Mouse (Mus musculus): ENCODE measurements around the gene Atrip.

Gene Atrip

DNA sequence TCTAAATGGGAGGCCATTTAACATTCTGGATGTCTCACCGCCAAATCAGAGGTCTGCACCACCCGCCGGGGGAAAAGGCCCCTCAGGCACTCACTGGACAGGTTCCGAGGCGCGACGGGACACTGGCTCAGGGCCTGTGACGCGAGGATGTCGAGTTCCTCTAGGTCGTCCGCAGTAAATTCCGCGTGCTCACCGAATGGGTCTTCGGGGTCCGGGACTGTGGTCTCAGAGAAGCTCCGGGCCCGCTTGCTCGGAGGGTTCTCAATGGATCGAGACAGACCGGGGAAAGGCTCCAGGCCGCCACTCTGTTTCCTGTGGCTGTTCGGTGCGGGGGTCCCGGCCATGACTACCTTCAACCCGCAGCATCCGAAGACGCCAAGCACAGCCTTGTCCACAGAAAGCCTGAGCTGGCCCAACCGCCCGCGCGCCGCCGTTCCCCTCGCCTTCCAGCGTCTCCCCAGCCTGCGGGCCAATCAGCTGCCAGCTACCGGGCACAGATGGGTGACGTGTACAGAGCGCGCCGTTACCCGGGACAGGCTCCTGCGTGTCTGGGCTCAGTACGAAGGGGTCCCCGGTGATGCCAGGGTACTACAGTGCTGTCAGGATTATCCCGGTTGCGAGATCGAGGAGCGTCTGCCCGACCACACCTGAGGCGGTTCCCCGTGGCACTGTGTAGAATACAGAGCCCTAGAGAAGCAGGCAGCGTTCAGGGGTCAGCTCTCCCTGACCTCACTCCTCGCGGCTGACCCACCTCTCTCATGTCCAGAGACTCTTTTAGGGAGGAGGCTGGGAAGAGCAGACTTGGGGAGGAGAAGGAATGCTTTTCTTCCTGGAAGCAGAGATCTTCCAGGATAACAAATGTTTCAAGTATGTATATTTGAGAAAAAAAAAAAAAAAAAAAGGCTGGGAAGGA lies at the start of gene Atrip:
TSS of gene Atrip (minus strand) at position 464 of the 913 bp plus-strand sequence.
- DNase-seq, result peak; percentile 95

GRCm38 (mm10) chr9:109123266-109123665 lies 49.3 kb upstream of the Atrip start:
- DNase-seq, result no peak

DNA sequence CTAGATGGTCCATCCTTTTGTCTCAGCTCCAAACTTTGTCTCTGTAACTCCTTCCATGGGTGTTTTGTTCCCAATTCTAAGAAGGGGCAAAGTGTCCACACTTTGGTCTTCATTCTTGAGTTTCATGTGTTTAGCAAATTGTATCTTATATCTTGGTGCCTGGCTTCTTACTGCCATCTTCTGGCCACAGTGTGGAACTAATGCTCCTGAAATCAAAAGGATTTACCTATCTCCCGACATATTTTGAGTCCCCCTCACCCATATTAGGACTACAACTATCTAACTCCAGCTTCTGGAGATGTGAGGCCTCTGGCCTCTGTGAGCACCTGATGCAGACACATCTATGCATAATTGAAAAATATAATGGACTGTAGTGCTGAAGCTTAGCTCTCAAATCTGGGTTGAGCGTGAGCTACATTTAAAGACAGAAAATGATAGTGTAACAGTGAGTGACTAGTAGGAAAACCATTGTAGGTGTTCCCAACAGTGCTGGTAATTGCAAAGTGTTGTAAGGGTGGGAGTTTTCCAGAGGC lies 48.7 kb upstream of the Atrip start:
- DNase-seq, result no peak

DNA sequence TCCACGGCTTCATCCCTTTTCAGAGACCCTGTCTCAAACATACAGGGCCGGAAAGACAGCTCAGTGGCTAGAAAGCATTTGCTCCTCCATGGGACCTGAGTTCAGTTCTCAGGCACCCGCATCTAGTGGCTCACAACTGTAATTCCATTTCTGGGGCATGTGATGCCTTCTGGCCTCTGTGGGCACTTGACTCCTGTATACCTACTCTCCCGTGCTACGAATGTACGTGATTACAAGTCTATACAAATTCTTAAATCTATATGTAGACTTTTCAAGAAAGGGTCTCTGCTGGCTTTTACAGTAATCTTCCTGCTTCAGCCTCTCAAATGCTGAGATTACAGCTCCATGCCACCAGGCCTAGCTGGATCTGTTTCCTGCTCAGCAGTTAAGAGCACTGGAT lies 47.0 kb upstream of the Atrip start:
- no peak for DNase-seq

DNA sequence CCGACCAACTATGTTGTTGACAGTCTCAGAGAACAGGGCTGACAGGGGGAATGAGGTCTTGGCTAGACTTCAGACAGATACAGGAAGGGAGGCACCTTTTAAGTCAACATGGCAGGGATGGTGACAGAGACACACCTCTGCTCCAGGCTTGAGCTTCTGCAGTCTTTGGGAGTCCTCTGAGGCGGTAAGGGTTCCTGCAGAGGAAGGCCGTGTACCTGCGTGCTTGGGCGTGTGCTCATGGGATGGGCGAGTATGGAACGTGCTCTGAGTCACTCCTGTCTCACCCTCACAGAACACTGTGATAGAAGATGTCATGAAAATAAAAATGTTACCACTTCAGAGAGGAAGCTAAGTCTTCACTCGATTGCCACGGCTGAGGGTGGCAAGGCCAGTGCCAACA lies 45.6 kb upstream of the Atrip start:
- no peak for DNase-seq

GRCm38 (mm10) chr9:109118106-109118505 lies 44.2 kb upstream of the Atrip start:
- no peak for DNase-seq

DNA sequence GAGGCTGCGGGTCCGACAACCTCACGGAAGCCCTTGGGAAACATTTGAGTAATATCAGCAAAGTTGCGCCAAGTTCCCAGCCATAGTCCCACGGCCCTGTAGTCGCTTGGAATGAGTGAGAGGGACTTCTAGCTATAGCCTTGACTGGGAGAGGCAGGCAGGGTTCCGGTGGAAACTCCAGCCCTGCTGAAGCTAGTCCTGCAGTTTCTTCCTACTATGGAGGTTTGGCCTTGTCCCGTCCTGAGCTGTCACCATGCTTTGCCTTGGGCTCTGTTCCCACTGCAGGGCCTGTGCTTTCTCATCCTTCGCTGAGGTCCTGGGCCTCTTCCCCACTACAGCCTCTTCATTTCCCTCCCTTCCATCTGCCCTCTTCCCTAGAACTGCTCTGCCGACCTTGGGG lies 42.3 kb upstream of the Atrip start:
- no peak for DNase-seq

DNA sequence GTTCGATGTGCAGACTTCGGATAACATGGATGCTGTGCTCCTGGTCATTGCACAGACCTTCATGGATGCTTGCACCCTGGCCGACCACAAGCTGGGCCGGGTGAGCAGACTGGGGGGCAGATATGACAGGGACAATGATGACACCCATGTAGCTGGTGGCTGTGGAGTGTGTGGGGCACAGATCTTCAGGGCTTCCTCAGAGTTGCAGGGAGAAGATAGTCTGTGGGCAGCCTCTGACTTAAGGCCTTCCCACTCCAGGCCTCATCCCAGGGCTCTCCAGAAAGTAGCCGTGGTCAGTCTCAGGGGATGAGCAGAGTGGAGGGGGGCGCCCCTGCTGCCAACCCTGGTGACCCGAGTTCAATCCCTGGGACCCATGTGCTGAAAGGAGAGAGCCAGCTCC lies 40.9 kb upstream of the Atrip start:
- no peak for DNase-seq

- no peak for DNase-seq
Measured at GRCm38 (mm10) chr9:109114276-109114675, 40.4 kb upstream of the Atrip start.

GRCm38 (mm10) chr9:109113331-109113730 lies 39.4 kb upstream of the Atrip start:
- no peak for DNase-seq

GRCm38 (mm10) chr9:109111591-109111990 lies 37.7 kb upstream of the Atrip start:
- no peak for DNase-seq

GRCm38 (mm10) chr9:109111101-109111500 lies 37.2 kb upstream of the Atrip start:
- DNase-seq, result no peak

- no peak for DNase-seq
Measured at GRCm38 (mm10) chr9:109110240-109110639, 36.3 kb upstream of the Atrip start.

DNA sequence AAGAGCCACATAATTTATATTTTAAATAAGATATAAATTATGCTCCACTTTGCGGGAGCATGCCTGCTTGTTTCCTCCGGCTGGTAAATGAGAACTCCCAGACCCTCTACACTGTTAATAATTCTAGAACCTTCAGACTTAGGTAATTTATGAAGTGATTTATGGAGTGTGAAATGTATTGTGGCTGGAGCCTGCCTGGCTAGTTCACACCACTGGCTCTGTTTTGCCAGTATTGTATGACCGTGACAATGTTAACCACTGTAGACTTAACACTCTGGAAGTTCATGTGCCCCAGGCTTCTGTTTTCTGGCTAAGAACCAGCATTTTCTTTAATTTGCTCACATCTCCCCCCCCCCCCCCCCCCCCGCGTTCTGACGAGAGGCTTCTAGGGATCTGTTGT lies 33.4 kb upstream of the Atrip start:
- no peak for DNase-seq

DNA sequence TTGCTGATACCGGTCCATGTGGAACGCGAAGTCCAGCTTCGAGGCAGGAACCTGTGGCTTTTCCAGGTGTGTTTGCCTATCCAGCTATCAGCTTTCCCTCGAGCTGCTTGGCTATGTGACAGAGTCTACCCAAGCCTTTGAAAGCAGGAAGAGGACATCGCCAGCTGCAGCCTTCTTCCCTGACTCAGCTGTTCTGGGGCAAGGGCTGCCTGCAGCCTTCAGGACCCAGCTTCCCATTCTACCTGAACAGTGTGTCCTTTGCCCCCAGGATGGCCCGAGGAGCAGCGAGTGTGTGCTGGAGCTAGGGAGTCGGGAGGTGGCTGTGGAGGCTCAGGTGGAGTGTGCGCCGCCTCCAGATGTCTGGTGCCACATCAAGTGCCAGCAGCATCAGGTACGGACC lies 31.7 kb upstream of the Atrip start:
- DNase-seq, result no peak

GRCm38 (mm10) chr9:109105011-109105410 lies 31.1 kb upstream of the Atrip start:
- DNase-seq, result peak; percentile 55

DNA sequence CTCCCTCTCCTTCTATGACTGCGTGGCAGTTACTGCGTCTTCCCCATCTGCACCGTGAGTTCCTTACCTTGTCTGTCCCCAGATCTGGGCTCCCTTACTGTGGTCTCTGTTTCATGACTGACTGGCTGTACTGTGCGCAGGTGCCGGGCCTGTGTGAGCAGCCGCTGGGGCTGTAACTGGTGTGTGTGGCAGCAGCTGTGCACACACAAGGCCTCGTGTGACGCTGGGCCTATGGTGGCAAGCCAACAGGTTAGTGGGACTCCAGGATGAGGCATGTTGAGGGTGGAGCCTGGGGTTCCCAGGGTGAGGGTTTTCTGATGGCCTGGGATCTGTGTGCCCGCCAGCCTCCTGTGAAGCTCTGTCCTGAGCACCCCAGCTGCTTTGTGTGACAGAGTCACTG lies 30.2 kb upstream of the Atrip start:
- DNase-seq, result no peak

DNA sequence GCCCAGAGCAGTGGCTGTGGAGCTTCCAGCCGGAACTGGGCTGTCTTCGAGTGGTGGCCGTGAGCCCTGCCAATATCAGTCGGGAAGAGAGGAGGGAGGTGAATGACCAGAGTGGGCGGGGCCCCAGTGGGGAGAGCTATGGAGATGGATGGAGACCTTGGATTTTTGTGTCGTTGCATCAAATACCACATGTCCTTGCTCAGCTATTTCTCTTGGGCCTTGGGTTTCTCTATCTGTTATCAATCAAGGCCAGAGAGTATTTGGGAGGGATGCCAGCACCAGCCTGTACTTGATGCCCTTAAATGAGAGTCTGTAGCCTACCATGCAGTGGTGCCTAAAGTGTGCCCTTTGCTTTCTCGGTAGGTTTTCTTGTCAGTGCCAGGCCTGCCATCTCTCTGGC lies 29.3 kb upstream of the Atrip start:
- DNase-seq, result no peak

- no peak for DNase-seq
Measured at GRCm38 (mm10) chr9:109102541-109102940, 28.6 kb upstream of the Atrip start.

DNA sequence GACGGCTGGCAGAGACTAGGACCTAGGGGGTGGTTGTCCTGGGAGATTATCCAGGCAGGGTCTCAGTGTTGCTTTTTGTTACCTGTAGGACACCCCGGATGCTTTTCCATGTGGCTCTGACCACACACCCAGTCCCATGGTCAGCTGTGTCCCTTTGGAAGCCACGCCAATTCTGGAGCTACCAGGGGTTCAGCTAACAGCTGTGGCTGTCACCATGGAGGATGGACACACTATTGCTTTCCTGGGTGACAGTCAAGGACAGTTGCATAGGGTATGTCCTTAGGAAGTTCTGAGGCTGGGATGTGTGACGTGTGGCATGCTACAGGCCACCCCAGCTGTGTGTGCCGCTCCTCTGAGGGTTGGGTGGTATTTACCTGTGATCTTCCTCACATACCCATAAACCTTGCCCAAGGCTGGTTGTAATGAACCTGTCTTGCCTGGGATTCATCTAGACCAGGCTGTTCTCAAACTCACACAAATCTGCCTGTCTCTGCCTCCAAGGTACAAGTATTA lies 28.1 kb upstream of the Atrip start:
- DNase-seq, result no peak

DNA sequence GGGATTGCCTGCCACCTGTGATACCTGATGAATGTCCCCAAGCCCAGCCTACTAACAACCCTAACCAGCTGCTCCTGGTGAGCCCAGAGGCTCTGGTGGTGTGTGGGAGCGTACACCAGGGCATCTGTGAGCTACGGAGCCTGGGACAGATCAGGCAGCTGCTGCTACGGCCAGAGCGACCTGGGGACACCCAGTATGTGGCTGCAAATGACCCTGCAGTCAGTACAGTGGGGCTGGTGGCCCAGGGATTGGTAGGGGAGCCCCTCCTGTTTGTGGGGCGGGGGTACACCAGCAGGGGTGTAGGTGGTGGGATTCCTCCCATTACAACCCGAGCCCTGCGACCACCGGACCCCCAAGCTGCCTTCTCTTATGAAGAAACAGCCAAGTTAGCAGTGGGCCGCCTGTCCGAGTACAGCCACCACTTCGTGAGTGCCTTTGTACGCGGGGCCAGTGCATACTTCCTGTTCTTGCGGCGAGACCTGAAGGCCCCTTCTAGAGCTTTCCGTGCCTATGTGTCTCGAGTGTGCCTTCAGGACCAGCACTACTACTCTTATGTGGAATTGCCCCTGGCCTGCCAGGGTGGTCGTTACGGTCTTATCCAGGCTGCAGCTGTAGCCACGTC lies 26.5 kb upstream of the Atrip start:
- DNase-seq, result no peak

GRCm38 (mm10) chr9:109098969-109099368 lies 25.0 kb upstream of the Atrip start:
- peak; percentile 65 for DNase-seq

DNA sequence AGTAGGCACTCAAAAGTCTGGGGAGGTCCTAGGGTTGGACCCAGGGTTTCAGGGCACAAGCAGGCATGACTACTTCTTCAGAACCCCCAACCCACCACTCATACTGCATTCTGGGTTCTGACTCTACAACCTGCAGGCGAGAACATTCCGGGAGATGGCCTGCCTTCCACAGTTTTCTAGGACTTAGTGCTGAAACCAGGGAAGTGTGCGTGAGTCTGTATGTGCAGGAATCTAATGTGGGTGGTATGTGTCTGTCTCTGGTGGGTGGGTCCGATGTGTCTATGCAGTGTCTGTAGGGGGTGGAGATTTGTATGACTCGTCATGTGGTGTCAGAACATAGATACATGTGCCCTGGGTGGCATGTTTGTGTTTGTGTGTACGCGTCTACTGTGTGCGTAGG lies 24.4 kb upstream of the Atrip start:
- no peak for DNase-seq

DNA sequence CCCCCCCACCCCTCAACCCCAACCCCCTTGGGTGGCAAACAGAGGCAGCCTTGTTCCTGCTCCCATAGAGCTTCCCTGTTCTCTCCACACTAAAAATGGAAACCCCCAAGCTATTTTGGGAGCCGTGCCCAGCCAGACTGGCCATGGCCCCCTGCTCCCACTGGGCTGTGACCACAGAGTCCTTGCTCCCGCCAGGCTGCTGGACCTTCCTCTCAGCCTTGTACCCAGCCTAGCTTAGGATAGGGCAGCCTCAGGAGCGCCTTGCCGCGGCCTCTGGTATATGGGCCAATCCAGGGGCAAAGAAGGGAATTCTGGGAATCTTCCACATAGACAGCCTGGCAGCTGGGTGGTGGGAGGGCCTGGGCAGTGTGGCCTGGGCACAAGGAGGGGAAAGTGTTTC lies 23.9 kb upstream of the Atrip start:
- peak; percentile 67 for DNase-seq
